Mouse (Mus musculus) urinary bladder, postnatal 25 days (tissue): ENCODE measurements around the gene Sstr4.
A peak's percentile ranks its signal among the peaks of the same experiment; 100 is the strongest.

Source experiments
- DNase-seq: peaks from one replicate; pipeline ENCODE4 v3.0.0; 2022; ENCODE audit warnings: low spot score

Sstr4 gene

GRCm38 (mm10) chr2:148395131-148396051 lies at the start of gene Sstr4:
Gene Sstr4 (plus strand): TSS chr2:148395344.
- DNase-seq, result peak; percentile 26

GRCm38 (mm10) chr2:148345373-148345772 lies 49.8 kb upstream of the Sstr4 start:
- DNase-seq, result no peak

- DNase-seq, result no peak
Observed at GRCm38 (mm10) chr2:148346976-148347375, 48.2 kb upstream of the Sstr4 start.

GRCm38 (mm10) chr2:148349509-148350307 lies 45.4 kb upstream of the Sstr4 start:
- DNase-seq, result no peak

DNA sequence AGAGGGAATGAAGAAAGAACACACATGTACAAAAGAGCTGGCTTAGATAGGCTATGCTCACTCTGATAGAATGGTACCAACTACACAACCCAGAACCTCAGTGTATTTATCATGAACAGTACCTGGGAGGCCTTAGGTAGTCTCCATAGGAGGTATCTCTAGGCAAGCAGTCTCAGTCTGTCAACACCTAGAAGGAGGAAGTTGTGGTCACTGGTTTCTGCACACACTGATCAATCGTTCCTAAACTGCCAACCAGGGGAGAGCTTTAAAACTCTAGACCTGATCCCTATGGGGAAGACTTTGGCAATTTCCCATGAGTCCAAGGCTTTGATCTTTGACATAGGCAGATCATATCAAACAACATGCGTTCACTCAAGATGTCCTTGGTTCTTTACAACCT lies 44.7 kb upstream of the Sstr4 start:
- DNase-seq, result no peak

- no peak for DNase-seq
Observed at GRCm38 (mm10) chr2:148352655-148353054, 42.5 kb upstream of the Sstr4 start.

DNA sequence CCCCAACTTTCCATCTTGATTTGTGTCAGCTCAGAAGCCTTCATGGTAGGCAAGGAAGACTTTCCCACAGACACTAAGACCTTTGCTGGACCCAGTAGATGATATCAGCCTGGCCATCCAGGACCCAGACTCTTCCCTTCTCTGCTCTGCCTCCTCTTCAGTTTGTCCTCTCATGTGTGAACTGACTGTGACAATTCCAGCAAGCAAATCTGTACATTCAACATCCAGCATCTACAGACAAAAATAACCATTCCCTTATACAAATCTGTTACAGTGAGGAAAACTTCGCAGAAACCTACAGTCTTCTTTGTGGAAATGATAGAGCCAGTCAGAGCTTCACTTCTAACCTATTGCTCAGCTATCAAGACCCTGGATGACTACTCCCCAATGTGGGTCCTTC lies 38.0 kb upstream of the Sstr4 start:
- no peak for DNase-seq

DNA sequence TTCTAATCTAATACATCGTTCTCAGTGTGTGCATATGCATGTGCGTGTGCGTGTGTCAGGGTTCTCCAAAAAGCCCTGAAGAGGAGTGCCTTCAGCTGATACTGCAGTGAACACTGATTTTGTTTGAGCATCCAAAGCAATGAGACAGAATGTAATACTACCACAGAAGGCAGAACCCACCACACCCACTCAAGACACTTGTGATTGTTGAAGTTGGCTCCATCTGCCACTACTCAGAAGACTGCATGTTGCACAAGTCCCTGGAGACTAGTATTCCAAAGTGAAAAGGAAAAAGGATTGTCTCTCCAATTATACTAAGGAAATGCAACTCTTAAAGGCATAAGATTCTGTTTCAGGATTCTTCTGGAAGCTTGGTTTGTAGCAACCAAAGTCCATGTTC lies 30.6 kb upstream of the Sstr4 start:
- no peak for DNase-seq

GRCm38 (mm10) chr2:148365227-148365626 lies 29.9 kb upstream of the Sstr4 start:
- no peak for DNase-seq

DNA sequence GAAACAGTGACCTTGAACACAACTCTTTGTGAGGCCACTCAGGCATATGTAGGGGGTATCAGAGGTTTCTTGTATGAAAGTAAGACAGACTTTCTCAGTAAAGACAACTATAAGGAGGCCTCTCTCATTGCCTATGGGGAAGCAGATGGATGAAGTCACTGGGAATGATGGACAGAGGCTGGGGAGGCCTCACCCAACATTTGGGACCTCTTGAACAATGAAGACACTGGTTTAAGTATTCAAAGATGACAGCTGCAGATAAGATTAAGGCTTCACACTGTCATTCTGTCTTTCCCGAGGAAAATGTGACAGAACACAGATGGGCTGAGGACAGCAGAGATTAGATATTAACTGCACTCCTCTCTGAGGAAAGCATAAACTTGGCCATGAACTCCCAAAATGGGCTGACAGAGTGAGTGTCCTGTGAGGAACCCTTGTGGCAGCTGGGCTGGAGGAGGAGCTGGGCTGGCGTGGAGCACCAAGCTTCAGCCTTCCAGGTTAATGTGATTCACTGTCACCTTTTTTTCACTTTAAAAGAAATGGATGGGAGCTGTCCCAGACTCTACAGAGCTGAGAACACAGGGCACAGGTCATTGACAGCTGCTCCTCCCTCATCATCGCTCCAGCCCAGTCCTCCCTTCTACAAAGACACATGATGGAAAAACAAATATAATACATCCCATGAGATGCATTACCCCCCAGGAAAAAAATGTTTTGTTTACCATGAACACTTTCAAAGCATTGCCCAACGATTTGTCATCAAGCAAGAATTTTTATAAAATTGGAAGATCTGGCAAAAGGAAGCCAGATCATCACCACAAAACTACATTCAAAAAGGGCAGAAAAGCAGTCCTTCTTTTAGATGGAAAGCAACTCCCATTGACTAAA lies 23.2 kb upstream of the Sstr4 start:
- DNase-seq, result no peak

GRCm38 (mm10) chr2:148373602-148374071 lies 21.5 kb upstream of the Sstr4 start:
- DNase-seq, result no peak

GRCm38 (mm10) chr2:148375326-148376150 lies 19.6 kb upstream of the Sstr4 start:
- DNase-seq, result peak; percentile 34

DNA sequence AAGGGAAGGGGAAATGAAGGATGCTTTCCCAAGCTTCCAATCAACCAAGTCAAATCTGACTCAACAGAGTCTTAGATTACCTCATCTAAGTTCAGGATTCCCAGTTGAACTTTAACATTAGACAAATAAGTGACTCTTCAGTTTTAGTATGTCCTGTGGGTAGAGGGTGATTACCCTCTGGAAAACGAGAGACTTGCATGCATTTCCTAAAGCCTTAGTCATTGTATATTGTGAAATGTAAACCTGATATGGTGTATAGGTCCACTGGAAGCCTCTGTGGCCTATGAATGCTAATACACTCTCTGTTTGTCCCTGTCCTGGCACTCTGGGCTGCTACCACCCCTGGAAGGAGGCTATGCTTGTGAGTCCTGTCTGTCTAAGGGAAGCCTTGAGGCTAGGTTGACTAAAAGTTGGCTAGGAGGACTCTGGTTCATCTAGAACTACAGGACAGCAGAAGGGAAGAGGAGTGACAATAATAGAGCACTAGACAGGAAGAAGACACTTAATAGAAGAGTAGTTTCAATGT lies 16.3 kb upstream of the Sstr4 start:
- DNase-seq, result no peak

DNA sequence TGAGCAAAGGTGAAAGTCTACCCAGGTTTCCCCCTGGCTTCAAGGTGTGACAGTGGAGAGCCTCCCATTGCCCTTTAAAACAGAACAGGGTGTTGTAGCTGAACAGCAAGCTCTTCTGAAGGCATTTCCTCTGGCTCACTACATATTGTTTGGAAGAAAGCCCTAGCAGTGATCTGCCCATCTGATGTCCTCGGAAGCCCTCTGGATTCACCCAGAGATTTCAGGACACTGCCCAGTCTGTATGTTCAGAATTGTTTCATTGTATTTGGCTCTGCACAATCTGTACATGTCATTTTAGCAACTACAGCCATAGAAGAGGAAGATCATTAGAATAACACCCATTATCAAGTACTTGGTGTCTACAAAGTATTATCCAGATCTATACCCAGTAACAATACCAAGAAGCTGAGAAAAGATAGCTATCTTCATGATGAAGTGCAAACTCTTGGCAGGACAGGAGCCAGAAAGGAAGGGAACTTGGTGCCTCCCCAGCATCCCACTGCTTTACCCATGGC lies 15.2 kb upstream of the Sstr4 start:
- DNase-seq, result no peak

- DNase-seq, result no peak
Observed at GRCm38 (mm10) chr2:148381076-148381475, 14.1 kb upstream of the Sstr4 start.

DNA sequence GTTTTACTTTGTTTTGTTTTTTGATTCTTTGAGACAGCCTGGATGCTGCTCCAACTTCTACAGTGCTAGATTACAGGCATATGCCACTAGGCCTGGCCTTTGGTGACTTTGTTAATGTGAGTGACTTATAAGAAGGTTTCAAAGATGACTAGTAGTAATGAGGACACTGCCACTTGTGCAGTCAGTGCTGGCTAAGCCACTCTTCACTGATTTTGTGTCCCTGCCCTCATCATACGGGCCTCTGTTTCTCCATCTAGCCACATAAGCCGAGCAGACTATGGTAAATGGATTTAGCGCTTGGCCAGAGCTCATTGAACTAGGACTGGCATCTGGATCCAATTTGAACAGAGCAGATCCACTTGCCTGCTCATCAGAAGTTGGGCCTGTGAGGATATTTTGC lies 8.7 kb upstream of the Sstr4 start:
- no peak for DNase-seq

- no peak for DNase-seq
Observed at GRCm38 (mm10) chr2:148386927-148387326, 8.2 kb upstream of the Sstr4 start.

DNA sequence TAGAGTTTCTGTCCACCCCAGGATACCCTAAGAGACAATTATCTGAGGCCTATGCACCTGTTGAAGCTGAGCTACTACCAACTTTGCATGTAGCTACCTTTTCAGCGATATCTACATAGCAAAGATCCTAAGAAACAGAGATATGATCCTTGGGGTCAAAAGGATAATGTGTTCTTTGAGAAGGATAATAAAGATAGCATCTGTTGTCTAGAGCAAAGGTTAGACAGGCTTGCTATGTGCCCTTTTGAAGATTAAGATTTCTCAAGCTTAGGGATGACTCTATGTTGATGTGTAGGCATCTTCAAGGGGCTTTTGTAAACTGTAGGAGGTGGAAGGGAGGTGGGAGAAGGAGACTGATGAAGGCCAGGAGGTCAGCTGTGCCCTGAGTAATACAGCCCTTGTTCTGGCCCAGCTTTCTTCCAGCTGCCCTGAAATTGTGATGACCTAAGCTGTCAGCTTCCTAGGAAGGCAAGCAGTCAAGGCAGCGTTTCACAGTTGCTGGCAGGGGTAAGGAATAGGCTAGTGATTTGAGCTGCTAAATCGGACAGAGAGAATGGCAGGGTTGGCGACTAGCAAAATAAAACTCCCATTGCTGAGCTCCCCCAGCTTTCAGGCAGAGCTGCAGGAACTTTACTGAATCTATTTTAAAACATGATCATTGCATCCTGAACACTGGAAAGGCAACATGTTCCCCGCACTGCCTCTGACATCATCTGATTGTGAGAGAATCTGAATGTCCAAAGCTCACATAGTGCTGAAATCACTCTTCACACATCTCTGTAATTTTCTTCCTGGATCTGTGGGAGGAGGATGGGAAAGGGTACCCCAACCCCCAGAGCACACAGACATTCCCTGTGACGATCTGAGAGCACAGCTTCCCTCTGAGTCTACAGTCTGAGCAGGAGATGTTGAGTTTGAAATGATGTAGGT lies 7.2 kb upstream of the Sstr4 start:
- DNase-seq, result no peak

DNA sequence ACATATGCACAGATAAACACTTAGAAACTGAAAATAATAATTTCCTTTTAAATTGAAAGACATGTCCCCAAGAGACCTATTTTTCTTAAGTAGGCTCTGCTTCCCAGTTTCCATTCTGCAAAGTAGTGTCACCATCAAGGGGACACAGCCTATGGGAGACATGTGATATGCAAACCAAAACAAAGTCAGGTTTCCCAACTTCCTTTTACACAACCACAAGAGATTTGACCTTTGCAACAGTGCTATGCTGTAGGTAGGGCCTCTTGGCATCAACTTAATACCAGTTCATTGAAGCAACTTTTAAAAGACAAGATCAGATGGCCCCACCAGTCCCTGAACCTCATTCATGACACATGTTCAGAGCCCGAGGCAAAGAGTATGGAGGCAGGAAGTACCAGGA lies 2.0 kb upstream of the Sstr4 start:
- no peak for DNase-seq
